Mouse (Mus musculus) adrenal gland, postnatal 4 days (tissue): ENCODE results near the gene Cpe. TPM values are rescaled to one million over a fixed set of nuclear protein-coding genes. Genes with fewer than 3 reads are reported as not detected.
"Not testable (repeated sequence)": the region's sequence is repeated elsewhere in the genome, so short reads cannot be mapped to it uniquely, and the experiment has no call there.

Experiments
- DNase-seq, 2 experiments: peaks; one replicate each; pipeline ENCODE4 v3.0.0; 2021 to 2022; ENCODE audit warnings: low spot score in 2 of 2, mixed read lengths in 2 of 2
- total RNA-seq, 2 experiments: library from RNA; stranded (reverse); gene quantifications; 2 replicates each; pipeline ENCODE4 v1.2.3; 2021

Gene Cpe
- total RNA-seq, 2 experiments from 2014 or later: 515 to 519 TPM

DNA sequence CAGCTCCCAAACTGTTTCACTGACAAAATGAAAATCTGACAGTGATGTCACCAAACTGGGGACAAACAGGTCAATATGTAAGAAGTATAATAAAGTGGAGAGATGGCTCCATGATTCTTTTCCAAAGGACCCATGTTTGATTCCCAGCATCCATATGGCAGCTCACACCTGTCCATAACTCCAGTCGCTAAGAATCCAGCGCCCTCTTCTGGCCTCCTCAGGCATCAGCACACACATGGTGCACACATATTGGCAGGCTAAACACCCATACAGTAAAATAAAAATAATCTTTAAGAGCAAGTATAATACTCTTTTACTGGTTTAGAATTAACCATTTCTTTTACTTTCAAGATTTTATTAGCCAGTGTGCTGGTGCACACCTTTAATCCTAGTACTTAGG is 16.5 kb downstream of the Cpe start:
- no peak for DNase-seq

GRCm38 (mm10) chr8:64674951-64675585 is 17.8 kb downstream of the Cpe start:
- DNase-seq: no peak

GRCm38 (mm10) chr8:64672920-64673319 is 19.9 kb downstream of the Cpe start:
- DNase-seq: no peak

- no peak for DNase-seq
Measured at GRCm38 (mm10) chr8:64671937-64672336, 20.9 kb downstream of the Cpe start.

DNA sequence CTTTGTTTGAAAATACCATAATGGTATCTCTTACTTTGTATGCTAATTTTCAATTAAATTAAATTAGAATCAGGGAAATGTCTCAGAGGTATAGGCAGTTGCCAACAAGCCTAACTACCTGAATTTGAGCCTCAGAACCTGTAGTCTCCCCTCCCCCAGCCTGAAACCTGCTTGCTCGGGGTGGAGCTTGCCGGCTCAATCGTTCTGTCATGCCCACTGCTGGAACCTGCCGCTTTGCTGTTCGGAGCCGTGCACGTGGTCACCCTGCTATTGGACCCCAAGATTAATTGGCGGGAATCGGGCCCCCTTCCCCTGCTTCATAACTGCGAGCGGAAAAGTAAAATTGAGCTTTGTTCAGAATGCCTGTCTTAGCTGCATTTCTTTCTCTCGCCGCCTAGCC is 26.5 kb downstream of the Cpe start:
- DNase-seq: not testable (repeated sequence)

DNA sequence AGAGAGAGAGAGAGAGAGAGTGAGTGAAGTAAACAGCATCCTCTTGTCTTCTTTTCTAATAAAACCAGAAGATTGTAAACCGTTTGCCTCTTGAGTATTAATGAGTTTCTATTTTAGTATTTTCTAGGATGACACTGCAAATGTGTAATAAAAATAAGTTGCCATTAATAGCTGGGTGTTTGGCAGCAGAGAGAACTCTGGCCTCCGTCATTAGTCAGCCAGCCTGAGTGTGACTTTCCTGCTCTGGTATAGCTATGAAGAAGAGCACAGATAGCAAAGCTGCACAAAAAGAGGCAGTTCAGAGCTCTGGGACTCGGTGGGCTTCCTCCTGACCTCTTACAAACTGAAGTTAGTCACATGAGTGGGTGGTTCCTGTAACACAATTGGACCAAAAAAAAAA is 27.3 kb downstream of the Cpe start:
- DNase-seq: no peak

- DNase-seq: no peak
Measured at GRCm38 (mm10) chr8:64664811-64665210, 28.0 kb downstream of the Cpe start.

GRCm38 (mm10) chr8:64664350-64664749 is 28.5 kb downstream of the Cpe start:
- DNase-seq: no peak

- no peak for DNase-seq
Measured at GRCm38 (mm10) chr8:64659097-64659496, 33.8 kb downstream of the Cpe start.

GRCm38 (mm10) chr8:64657980-64658401 is 34.9 kb downstream of the Cpe start:
- DNase-seq: no peak

DNA sequence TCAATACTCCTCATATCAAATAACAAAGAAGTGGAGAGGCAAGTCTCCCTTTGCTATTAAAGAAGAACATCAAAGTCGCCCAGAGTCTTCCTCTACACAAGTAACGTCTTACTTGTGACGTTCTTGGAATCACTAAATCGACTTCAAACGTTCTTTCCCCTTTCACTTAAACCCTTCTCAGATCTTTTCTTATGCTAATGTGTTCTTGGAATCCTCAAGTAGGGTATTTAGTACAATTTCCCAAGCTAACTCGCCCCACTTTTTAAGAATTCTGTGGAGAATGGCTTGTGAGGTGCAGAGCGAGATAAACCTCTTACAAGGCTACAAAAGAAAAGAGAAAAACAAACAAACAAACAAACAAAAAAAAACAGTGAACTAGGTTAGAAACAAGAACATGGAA is 35.3 kb downstream of the Cpe start:
- DNase-seq: no peak

GRCm38 (mm10) chr8:64655887-64656286 is 37.0 kb downstream of the Cpe start:
- no peak for DNase-seq

DNA sequence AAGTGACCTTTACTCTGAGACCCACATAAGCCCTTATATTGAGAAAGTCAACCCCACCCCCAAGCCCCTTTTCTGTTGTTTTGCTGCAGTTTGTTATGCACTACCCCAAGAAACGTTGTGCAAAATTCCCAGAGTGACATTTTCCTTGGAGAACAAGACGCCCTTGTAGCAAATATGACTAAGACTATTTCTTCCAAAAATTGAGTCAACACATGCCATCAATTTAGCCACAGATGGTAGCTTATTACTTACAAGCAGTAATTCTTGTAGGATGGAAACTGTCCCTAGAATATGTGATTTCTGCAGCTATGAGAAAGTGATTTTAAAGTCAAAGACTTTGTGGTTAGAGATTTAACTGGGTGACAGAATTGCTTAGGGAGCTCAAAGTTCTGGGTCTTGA is 37.8 kb downstream of the Cpe start:
- no peak for DNase-seq

GRCm38 (mm10) chr8:64652285-64652684 is 40.6 kb downstream of the Cpe start:
- no peak for DNase-seq

DNA sequence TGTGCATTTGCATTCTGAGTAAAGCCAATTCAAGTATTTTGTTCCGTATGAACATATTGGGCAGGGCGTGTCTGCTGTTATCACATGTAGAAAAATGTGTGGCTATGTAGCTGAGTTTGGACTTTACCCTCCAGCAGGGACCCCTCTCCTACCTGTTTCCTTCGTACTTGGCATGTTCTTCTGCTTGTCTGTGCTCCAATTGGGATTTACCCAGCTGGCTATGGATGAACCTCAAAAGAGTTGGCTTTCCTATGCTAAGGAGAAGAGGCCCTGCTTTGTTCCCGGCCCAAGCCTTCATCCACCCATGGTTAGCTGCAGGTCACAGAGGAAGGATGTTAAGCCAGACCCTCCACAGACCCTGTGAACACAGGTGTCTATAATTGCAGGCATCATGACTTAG is 44.8 kb downstream of the Cpe start:
- no peak for DNase-seq

DNA sequence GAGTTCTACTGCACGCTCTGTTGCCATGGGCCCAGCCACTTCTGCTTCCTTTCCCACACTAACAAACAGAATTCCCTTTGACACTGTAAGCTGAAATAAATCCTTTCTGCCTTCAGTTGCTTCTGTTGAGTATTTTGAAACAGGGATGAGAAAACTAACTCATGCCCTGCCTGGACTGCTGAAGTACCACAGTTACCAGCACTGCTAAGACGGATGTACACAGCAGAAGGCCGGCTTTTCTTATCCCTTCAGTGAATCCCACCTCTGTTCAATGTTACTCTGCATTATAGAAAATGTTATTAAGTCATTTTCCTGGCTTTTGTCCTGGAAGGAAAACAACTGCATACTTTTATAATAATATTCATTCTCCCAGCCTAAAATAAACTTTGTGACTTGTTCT is 45.7 kb downstream of the Cpe start:
- no peak for DNase-seq

GRCm38 (mm10) chr8:64646421-64646820 is 46.4 kb downstream of the Cpe start:
- no peak for DNase-seq

GRCm38 (mm10) chr8:64644108-64645005 is 48.5 kb downstream of the Cpe start:
- DNase-seq: no peak

DNA sequence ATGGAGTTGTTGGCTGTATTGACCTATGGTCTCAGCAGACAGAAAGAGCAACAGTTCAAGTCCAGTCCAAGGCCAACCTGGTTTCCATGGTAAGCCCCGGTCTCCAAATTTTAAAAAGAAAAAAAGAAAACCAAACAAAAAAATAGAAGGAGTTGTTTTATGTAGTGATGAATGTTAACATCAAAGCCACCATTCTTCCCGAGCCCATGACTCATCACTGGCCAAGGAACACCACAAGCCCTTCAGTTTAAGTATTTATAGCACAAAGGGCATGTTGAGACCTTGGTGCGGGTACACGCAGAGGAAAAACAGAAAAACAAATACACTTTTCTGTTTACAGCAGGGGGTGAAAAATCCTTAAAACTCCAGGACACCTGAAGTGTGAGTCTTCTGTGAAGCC is 49.5 kb downstream of the Cpe start:
- DNase-seq: no peak

- no peak for DNase-seq
Measured at GRCm38 (mm10) chr8:64642799-64643198, 50.1 kb downstream of the Cpe start.

DNA sequence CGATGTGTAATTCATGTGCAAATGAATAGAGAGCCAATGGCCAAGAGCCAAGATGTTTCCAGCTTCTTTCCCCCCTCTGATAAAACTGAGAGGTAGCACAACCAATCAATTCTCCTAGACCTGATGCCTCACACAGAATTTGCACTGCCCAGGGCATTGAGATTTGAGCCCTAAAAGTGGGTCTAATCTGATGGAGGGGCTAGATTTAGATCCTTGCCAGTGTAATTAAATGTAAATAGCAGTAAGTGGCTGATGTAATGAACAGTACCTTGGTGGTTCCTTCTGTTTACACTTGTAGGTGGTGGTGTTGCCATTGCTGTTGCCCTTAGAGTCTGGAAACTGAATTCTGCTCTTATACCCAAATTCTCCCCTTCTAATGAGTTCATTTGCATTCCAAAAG is 52.3 kb downstream of the Cpe start:
- DNase-seq: no peak

DNA sequence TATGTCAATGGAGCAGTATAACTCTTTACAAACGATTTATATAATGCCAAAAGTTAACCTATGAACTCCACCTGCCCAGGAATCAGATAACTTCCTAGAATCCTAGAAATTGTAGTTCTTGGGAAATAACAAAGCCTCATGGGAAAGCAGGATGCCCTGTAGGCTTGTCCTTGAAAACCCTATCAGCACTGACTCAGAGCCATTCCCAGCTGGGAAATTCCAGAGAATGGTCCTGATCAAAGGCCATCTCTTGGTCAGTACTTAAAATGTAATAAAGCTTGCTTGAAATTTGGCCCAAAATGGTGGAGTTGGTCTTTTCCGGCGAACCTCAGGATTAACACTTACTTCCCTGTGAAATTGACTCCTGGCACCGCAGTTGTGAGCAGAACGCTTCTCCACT is 53.2 kb downstream of the Cpe start:
- DNase-seq: no peak

- no peak for DNase-seq
Measured at GRCm38 (mm10) chr8:64634901-64635300, 58.0 kb downstream of the Cpe start.
